Mouse (Mus musculus): ENCODE results near the gene Cald1.

DNA sequence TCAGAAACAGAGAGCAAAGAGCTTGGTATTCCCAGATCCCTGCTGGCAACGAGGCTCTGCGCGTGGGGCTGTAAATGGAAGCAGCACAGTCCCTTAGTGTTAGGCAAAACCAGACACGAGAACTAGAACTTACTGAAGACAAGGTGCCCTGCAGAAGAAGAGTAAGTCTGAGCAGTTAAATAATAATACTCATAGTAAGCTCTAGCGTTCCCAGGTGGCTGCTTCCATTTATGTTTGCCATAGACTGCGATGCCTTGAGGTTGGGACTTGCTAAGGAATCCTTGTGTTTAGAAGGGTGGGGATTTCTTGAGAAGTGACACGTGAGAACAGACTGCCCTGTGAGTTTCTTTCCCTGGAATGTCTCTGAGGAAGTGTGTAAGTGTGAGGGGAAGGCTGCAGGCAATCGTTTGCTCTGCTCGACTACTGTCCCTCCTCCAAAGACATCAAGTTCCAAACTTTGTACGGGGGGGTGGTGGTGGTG is 1.4 kb downstream of the Cald1 start:
- TF ChIP-seq CTCF (IDR thresholded peaks at IDR 0.05; ENCODE audit: low read depth, low read length) = no peak
- no peak for TF ChIP-seq POLR2A (IDR thresholded peaks at IDR 0.05; ENCODE audit: extremely low read depth, insufficient read depth, low read length)
